Mouse (Mus musculus) neural tube, embryonic 12.5 days (tissue): ENCODE measurements around the gene Sowahd. TPM values are rescaled to one million over a fixed set of nuclear protein-coding genes. Genes with fewer than 3 reads are reported as not detected.
"Not testable (repeated sequence)": the region's sequence is repeated elsewhere in the genome, so short reads cannot be mapped to it uniquely, and the experiment has no call there.

ENCODE experiments used
- ATAC-seq: fragments of 200-750 bp; cut with Nextera tagmentation; 2 replicates; pipeline ENCODE4 v1.8.0; 2017; ENCODE audit warnings: low read depth, mild to moderate bottlenecking, moderate TSS enrichment, moderate library complexity; ENCODE audit not compliant: low FRiP score
- H3K27ac ChIP-seq: fragments of 300-500 bp; sonication (generic); 2 replicates; pipeline ENCODE4 v1.5.1; 2016
- H3K27me3 ChIP-seq: fragments of 300-500 bp; sonication (generic); replicated peaks from 2 replicates; pipeline ENCODE4 v1.6.1; 2016; ENCODE audit warnings: mild to moderate bottlenecking
- H3K36me3 ChIP-seq: fragments of 300-500 bp; sonication (generic); 2 replicates; pipeline ENCODE4 v1.6.1; 2016; ENCODE audit warnings: mild to moderate bottlenecking
- H3K4me1 ChIP-seq: fragments of 300-500 bp; sonication (generic); 2 replicates; pipeline ENCODE4 v1.6.1; 2016
- H3K4me2 ChIP-seq: fragments of 300-500 bp; sonication (generic); replicated peaks from 2 replicates; pipeline ENCODE4 v1.6.1; 2016; ENCODE audit warnings: mild to moderate bottlenecking
- H3K4me3 ChIP-seq: fragments of 300-500 bp; sonication (generic); 2 replicates; pipeline ENCODE4 v1.5.1; 2016
- H3K9ac ChIP-seq: fragments of 300-500 bp; sonication (generic); 2 replicates; pipeline ENCODE4 v1.6.1; 2016; ENCODE audit warnings: mild to moderate bottlenecking
- H3K9me3 ChIP-seq: fragments of 300-500 bp; sonication (generic); 2 replicates; pipeline ENCODE4 v1.6.1; 2016; ENCODE audit warnings: mild to moderate bottlenecking
- WGBS: fragments of 180-500 bp; shearing (Covaris S2); methylation state at CpG from one replicate; pipeline ENCODE4 v1.1.7; 2016; 5-methylcytosine and 5-hydroxymethylcytosine counted together
- polyA plus RNA-seq: library from polyadenylated mRNA; unstranded; fragments of >200 nt; fragmentation: Nextera tagmentation; extraction: Ambion mirVana; gene quantifications from 2 replicates; pipeline ENCODE4 v1.2.1, GENCODE M21; 2016

Gene Sowahd
- polyA plus RNA-seq, 1 experiment from 2014 or later: not detected

- Histone ChIP-seq H3K9ac (no peak overlapping the region), H3K27me3 (no peaks in the 10 kb centered on the region), H3K36me3 (no peaks in the 10 kb centered on the region), H3K9me3 (no peaks in the 10 kb centered on the region), H3K4me1 (no peaks in the 10 kb centered on the region), H3K27ac (no peak overlapping the region), H3K4me3 (no peak overlapping the region), H3K4me2 (no peak overlapping the region)
- WGBS: 84% methylated on average over 5 of the region's 5 CpGs
- no peak for ATAC-seq
These were observed 20.1 kb downstream of the Sowahd start for GRCm38 (mm10) chrX:37068766-37069165.

- H3K4me3 ChIP-seq: no peak overlapping the region
- H3K36me3 ChIP-seq: no peaks in the 10 kb centered on the region
- no peaks in the 10 kb centered on the region for H3K9me3 ChIP-seq
- WGBS: 38% methylated on average over 9 of the region's 9 CpGs
- H3K27ac ChIP-seq: no peak overlapping the region
- no peak overlapping the region for H3K4me2 ChIP-seq
- H3K9ac ChIP-seq: no peak overlapping the region
- no peak for ATAC-seq
- H3K4me1 ChIP-seq: no peaks in the 10 kb centered on the region
- no peaks in the 10 kb centered on the region for H3K27me3 ChIP-seq
These were observed 25.7 kb downstream of the Sowahd start for GRCm38 (mm10) chrX:37074262-37074892.

- H3K9me3 ChIP-seq: no peaks in the 10 kb centered on the region
- no peak overlapping the region for H3K9ac ChIP-seq
- no peaks in the 10 kb centered on the region; the same call in 1 of the 2 replicates for H3K36me3 ChIP-seq
- WGBS: 84% methylated on average over 8 of the region's 8 CpGs
- H3K27ac ChIP-seq: no peak overlapping the region
- no peak overlapping the region for H3K4me2 ChIP-seq
- ATAC-seq: no peak
- H3K27me3 ChIP-seq: no peaks in the 10 kb centered on the region
- no peaks in the 10 kb centered on the region for H3K4me1 ChIP-seq
- no peak overlapping the region for H3K4me3 ChIP-seq
These were observed 28.0 kb downstream of the Sowahd start for GRCm38 (mm10) chrX:37076651-37077050.

- H3K4me2 ChIP-seq, ATAC-seq, H3K36me3 ChIP-seq, H3K27ac ChIP-seq, H3K4me1 ChIP-seq, H3K9me3 ChIP-seq, H3K9ac ChIP-seq, H3K27me3 ChIP-seq, H3K4me3 ChIP-seq: not testable (repeated sequence)
- 71% methylated on average over 4 of the region's 4 CpGs for WGBS
These were observed 31.7 kb downstream of the Sowahd start for GRCm38 (mm10) chrX:37080345-37080744.

- H3K27ac ChIP-seq: no peak overlapping the region
- H3K4me3 ChIP-seq: no peak overlapping the region
- peaks cover 3% of the 10 kb centered on the region; the same call in 1 of the 2 replicates for H3K36me3 ChIP-seq
- H3K4me2 ChIP-seq: no peak overlapping the region
- WGBS: 62% methylated on average over 6 of the region's 6 CpGs
- no peaks in the 10 kb centered on the region for H3K9me3 ChIP-seq
- H3K4me1 ChIP-seq: peaks cover 3% of the 10 kb centered on the region; the same call in 1 of the 2 replicates
- ATAC-seq: no peak
- no peaks in the 10 kb centered on the region for H3K27me3 ChIP-seq
- H3K9ac ChIP-seq: no peak overlapping the region
These were observed 32.5 kb downstream of the Sowahd start for GRCm38 (mm10) chrX:37081194-37081593.

GRCm38 (mm10) chrX:37084318-37084926, 35.8 kb downstream of the Sowahd start:
- Histone ChIP-seq H3K9me3 (no peaks in the 10 kb centered on the region), H3K27me3 (no peaks in the 10 kb centered on the region), H3K4me1 (peaks cover 3% of the 10 kb centered on the region; the same call in 1 of the 2 replicates), H3K4me3 (peak overlapping the region; percentile 52), H3K4me2 (peak overlapping the region; percentile 71), H3K9ac (peak overlapping the region; percentile 64), H3K27ac (peak overlapping the region; percentile 37; the same call in 1 of the 2 replicates), H3K36me3 (peaks cover 3% of the 10 kb centered on the region; the same call in 1 of the 2 replicates)
- 18% methylated on average over 19 of the region's 19 CpGs for WGBS
- ATAC-seq: peak; percentile 38

- H3K4me2 ChIP-seq: peak within 1 kb of the TSS; percentile 71
- H3K4me1 ChIP-seq: peaks cover 3% of the 10 kb centered on the region; the same call in 1 of the 2 replicates
- H3K9ac ChIP-seq: peak within 1 kb of the TSS; percentile 64
- ATAC-seq: peak; percentile 94
- peak within 1 kb of the TSS; percentile 37; the same call in 1 of the 2 replicates for H3K27ac ChIP-seq
- 10% methylated on average over 38 of the region's 38 CpGs for WGBS
- no peaks in the 10 kb centered on the region for H3K27me3 ChIP-seq
- peaks cover 3% of the 10 kb centered on the region; the same call in 1 of the 2 replicates for H3K36me3 ChIP-seq
- H3K9me3 ChIP-seq: no peaks in the 10 kb centered on the region
- H3K4me3 ChIP-seq: peak within 1 kb of the TSS; percentile 52
These were observed 36.4 kb downstream of the Sowahd start, which contains the start of gene Rpl39 for GRCm38 (mm10) chrX:37084927-37085660. Gene Rpl39, minus strand, starts transcription at chrX:37085402.

GRCm38 (mm10) chrX:37085665-37086064, 37.0 kb downstream of the Sowahd start:
- Histone ChIP-seq H3K27ac (no peak overlapping the region), H3K4me1 (peaks cover 3% of the 10 kb centered on the region; the same call in 1 of the 2 replicates), H3K9me3 (no peaks in the 10 kb centered on the region), H3K36me3 (peaks cover 3% of the 10 kb centered on the region; the same call in 1 of the 2 replicates), H3K27me3 (no peaks in the 10 kb centered on the region), H3K4me2 (peak overlapping the region; percentile 46), H3K4me3 (peak overlapping the region; percentile 52), H3K9ac (no peak overlapping the region)
- WGBS: 24% methylated on average over 9 of the region's 9 CpGs
- no peak for ATAC-seq

- H3K27ac ChIP-seq: no peak overlapping the region
- no peaks in the 10 kb centered on the region for H3K9me3 ChIP-seq
- H3K27me3 ChIP-seq: no peaks in the 10 kb centered on the region
- no peak for ATAC-seq
- no peak overlapping the region for H3K9ac ChIP-seq
- H3K4me1 ChIP-seq: no peaks in the 10 kb centered on the region
- 87% methylated on average over 1 of the region's 1 CpGs for WGBS
- no peak overlapping the region for H3K4me2 ChIP-seq
- no peaks in the 10 kb centered on the region; the same call in 1 of the 2 replicates for H3K36me3 ChIP-seq
- H3K4me3 ChIP-seq: no peak overlapping the region
These were observed 40.1 kb downstream of the Sowahd start for GRCm38 (mm10) chrX:37088778-37089177.

- Histone ChIP-seq H3K9me3 (no peaks in the 10 kb centered on the region), H3K4me3 (no peak overlapping the region), H3K27ac (no peak overlapping the region), H3K4me1 (no peaks in the 10 kb centered on the region), H3K4me2 (no peak overlapping the region), H3K9ac (no peak overlapping the region), H3K27me3 (no peaks in the 10 kb centered on the region), H3K36me3 (no peaks in the 10 kb centered on the region; the same call in 1 of the 2 replicates)
- ATAC-seq: no peak
- WGBS: 84% methylated on average over 3 of the region's 3 CpGs
These were observed 42.8 kb downstream of the Sowahd start for GRCm38 (mm10) chrX:37091457-37091856.

GRCm38 (mm10) chrX:37095106-37095768, 46.6 kb downstream of the Sowahd start:
- H3K36me3 ChIP-seq: peaks cover 5% of the 10 kb centered on the region; the same call in 1 of the 2 replicates
- H3K27me3 ChIP-seq: no peaks in the 10 kb centered on the region
- WGBS: 90% methylated on average over 11 of the region's 11 CpGs
- no peak overlapping the region for H3K4me3 ChIP-seq
- H3K9me3 ChIP-seq: no peaks in the 10 kb centered on the region
- no peaks in the 10 kb centered on the region for H3K4me1 ChIP-seq
- H3K9ac ChIP-seq: no peak overlapping the region
- no peak overlapping the region for H3K27ac ChIP-seq
- no peak overlapping the region for H3K4me2 ChIP-seq
- ATAC-seq: no peak

GRCm38 (mm10) chrX:37098681-37099080, 50.0 kb downstream of the Sowahd start:
- H3K36me3 ChIP-seq: peaks cover 8% of the 10 kb centered on the region; the same call in 1 of the 2 replicates
- no peaks in the 10 kb centered on the region for H3K27me3 ChIP-seq
- no peak overlapping the region for H3K4me2 ChIP-seq
- H3K9ac ChIP-seq: no peak overlapping the region
- no peak for ATAC-seq
- H3K27ac ChIP-seq: no peak overlapping the region
- H3K9me3 ChIP-seq: no peaks in the 10 kb centered on the region
- WGBS: 92% methylated on average over 3 of the region's 3 CpGs
- H3K4me1 ChIP-seq: no peaks in the 10 kb centered on the region
- no peak overlapping the region for H3K4me3 ChIP-seq
